Mouse (Mus musculus) intestine, embryonic 14.5 days (tissue): ENCODE measurements around the gene Mterf2. TPM values are rescaled to one million over a fixed set of nuclear protein-coding genes. Genes with fewer than 3 reads are reported as not detected.
A peak's percentile ranks its signal among the peaks of the same experiment; 100 is the strongest.

Source experiments
- ATAC-seq: fragments of 200-750 bp; cut with Nextera tagmentation; replicated peaks from 2 replicates; pipeline ENCODE4 v1.8.0; 2017; ENCODE audit warnings: low read depth, moderate number of reproducible peaks, moderate TSS enrichment, moderate library complexity; ENCODE audit not compliant: low FRiP score, low TSS enrichment
- DNase-seq: peaks from one replicate; pipeline ENCODE4 v3.0.0-alpha.2; 2018; ENCODE audit warnings: low spot score
- H3K27ac ChIP-seq: fragments of 300-500 bp; sonication (generic); 2 replicates; pipeline ENCODE4 v1.5.1; 2014; ENCODE audit warnings: low read depth, mild to moderate bottlenecking, control low read depth
- H3K27me3 ChIP-seq: fragments of 300-500 bp; sonication (generic); replicated peaks from 2 replicates; pipeline ENCODE4 v1.6.1; 2014; ENCODE audit warnings: low read length, control low read depth; ENCODE audit not compliant: control insufficient read depth, insufficient read depth
- H3K36me3 ChIP-seq: fragments of 300-500 bp; sonication (generic); 2 replicates; pipeline ENCODE4 v1.6.1; 2014; ENCODE audit warnings: low read length, control low read depth; ENCODE audit not compliant: control insufficient read depth, insufficient read depth
- H3K4me1 ChIP-seq: fragments of 300-500 bp; sonication (generic); replicated peaks from 2 replicates; pipeline ENCODE4 v1.6.1; 2014; ENCODE audit warnings: low read length, control low read depth, mixed read lengths; ENCODE audit not compliant: control insufficient read depth, insufficient read depth
- H3K4me2 ChIP-seq: fragments of 300-500 bp; sonication (generic); 2 replicates; pipeline ENCODE4 v1.6.1; 2014; ENCODE audit warnings: low read length
- H3K4me3 ChIP-seq: fragments of 300-500 bp; sonication (generic); 2 replicates; pipeline ENCODE4 v1.5.1; 2014; ENCODE audit warnings: low read depth, low read length, control low read depth, mixed read lengths
- H3K9ac ChIP-seq: fragments of 300-500 bp; sonication (generic); 2 replicates; pipeline ENCODE4 v1.6.1; 2014; ENCODE audit warnings: mild to moderate bottlenecking, low read length
- H3K9me3 ChIP-seq: fragments of 300-500 bp; sonication (generic); 2 replicates; pipeline ENCODE4 v1.6.1; 2016; ENCODE audit warnings: low read length, control low read depth; ENCODE audit not compliant: control insufficient read depth
- WGBS: fragments of 180-500 bp; shearing (Covaris S2); extraction: QIAGEN DNeasy Blood & Tissue Kit; methylation state at CpG from one replicate; pipeline ENCODE4 v1.1.7; 2014; 5-methylcytosine and 5-hydroxymethylcytosine counted together
- polyA plus RNA-seq: library from polyadenylated mRNA; unstranded; fragments of >200 nt; fragmentation: Nextera tagmentation; extraction: Ambion mirVana; gene quantifications from 2 replicates; pipeline ENCODE4 v1.2.1, GENCODE M21; 2014

Gene Mterf2
- polyA plus RNA-seq, 1 experiment from 2014 or later = 17.2 TPM

- no peaks in the 10 kb centered on the region for H3K27me3 ChIP-seq
These were observed 25.4 kb downstream of the Mterf2 start, which contains the start of the genes Fhl4 and Tmem263 for GRCm38 (mm10) chr10:85102247-85103084. Gene Fhl4, minus strand, starts transcription at chr10:85102495. Gene Tmem263, plus strand, starts transcription at chr10:85102627.

GRCm38 (mm10) chr10:85101841-85102240, 26.0 kb downstream of the Mterf2 start:
- Histone ChIP-seq H3K4me2 (peak overlapping the region; percentile 79), H3K36me3 (no peaks in the 10 kb centered on the region), H3K4me1 (peaks cover 3% of the 10 kb centered on the region; the same call in 1 of the 2 replicates), H3K9ac (peak overlapping the region; percentile 90), H3K4me3 (peak overlapping the region; percentile 95), H3K27me3 (no peaks in the 10 kb centered on the region), H3K27ac (peak overlapping the region; percentile 73), H3K9me3 (no peaks in the 10 kb centered on the region)
- no peak for DNase-seq
- ATAC-seq = peak; percentile 22; the same call in 1 of the 2 replicates
- under 1% methylated on average over 10 of the region's 10 CpGs for WGBS

More at GRCm38 (mm10) chr10:85102247-85103084, 25.4 kb downstream of the Mterf2 start, which contains the start of the genes Fhl4 and Tmem263:
- Histone ChIP-seq H3K36me3 (no peaks in the 10 kb centered on the region), H3K9ac (peak within 1 kb of the TSS; percentile 90), H3K27ac (peak within 1 kb of the TSS; percentile 82), H3K4me3 (peak within 1 kb of the TSS; percentile 95), H3K9me3 (no peaks in the 10 kb centered on the region), H3K4me2 (peak within 1 kb of the TSS; percentile 79), H3K4me1 (peaks cover 3% of the 10 kb centered on the region; the same call in 1 of the 2 replicates)
- WGBS = under 1% methylated on average over 43 of the region's 96 CpGs
- DNase-seq (peak; percentile 92), ATAC-seq (peak; percentile 96)

GRCm38 (mm10) chr10:85071605-85072152, 56.1 kb downstream of the Mterf2 start:
- H3K9ac ChIP-seq = no peak overlapping the region
- 62% methylated on average over 4 of the region's 4 CpGs for WGBS
- no peaks in the 10 kb centered on the region for H3K4me1 ChIP-seq
- H3K36me3 ChIP-seq = no peaks in the 10 kb centered on the region
- no peak for ATAC-seq
- H3K27me3 ChIP-seq = no peaks in the 10 kb centered on the region
- no peak overlapping the region for H3K27ac ChIP-seq
- no peak overlapping the region for H3K4me2 ChIP-seq
- no peak overlapping the region for H3K4me3 ChIP-seq
- H3K9me3 ChIP-seq = no peaks in the 10 kb centered on the region
- no peak for DNase-seq

Other genes with a start within 250 kb of the Mterf2 start
- gene Ric8b, start 210.4 kb downstream of the Mterf2 start, polyA plus RNA-seq = 21.2 and 23.3 TPM in 2 replicates
- gene Fhl4, start 25.5 kb downstream of the Mterf2 start, polyA plus RNA-seq = 0.83 and 1.0 TPM in 2 replicates
- gene Tmem263, start 25.4 kb downstream of the Mterf2 start, polyA plus RNA-seq = 51.8 and 61.6 TPM in 2 replicates
- gene Cry1, start 57.0 kb upstream of the Mterf2 start, polyA plus RNA-seq = 24.7 and 24.8 TPM in 2 replicates